Mouse (Mus musculus) testis, adult 2 months (tissue): Measurements from ENCODE around the gene Grm8. TPM values are rescaled to one million over a fixed set of nuclear protein-coding genes. Genes with fewer than 3 reads are reported as not detected.

ENCODE experiments used
- H3K27ac ChIP-seq: fragments of 200-500 bp; 2 replicates; pipeline ENCODE4 v1.5.1; 2012; ENCODE audit warnings: low read depth, low read length; ENCODE audit not compliant: control insufficient read depth, insufficient read depth
- H3K27me3 ChIP-seq: fragments of 200-500 bp; 2 replicates; pipeline ENCODE4 v1.6.1; 2012; ENCODE audit warnings: mild to moderate bottlenecking, low read length, moderate library complexity; ENCODE audit not compliant: control insufficient read depth, insufficient read depth
- H3K36me3 ChIP-seq: fragments of 200-500 bp; 2 replicates; pipeline ENCODE4 v1.6.1; 2012; ENCODE audit warnings: mild to moderate bottlenecking, low read length; ENCODE audit not compliant: control insufficient read depth, insufficient read depth
- H3K4me1 ChIP-seq: fragments of 200-500 bp; 2 replicates; pipeline ENCODE4 v1.6.1; 2012; ENCODE audit warnings: low read length; ENCODE audit not compliant: control insufficient read depth, insufficient read depth
- H3K4me3 ChIP-seq: fragments of 200-500 bp; 2 replicates; pipeline ENCODE4 v1.5.1; 2012; ENCODE audit warnings: low read depth, mild to moderate bottlenecking, low read length, moderate library complexity, mixed read lengths; ENCODE audit not compliant: control insufficient read depth
- CTCF ChIP-seq: fragments of 200-500 bp; IDR thresholded peaks from 2 replicates; pipeline ENCODE4 v1.5.1; 2012; ENCODE audit warnings: low read depth, mild to moderate bottlenecking, inconsistent platforms, low read length, moderate library complexity; ENCODE audit not compliant: control insufficient read depth, insufficient read depth, insufficient replicate concordance
- POLR2A ChIP-seq: fragments of 200-500 bp; IDR thresholded peaks from 2 replicates; pipeline ENCODE4 v1.6.1; 2012; ENCODE audit warnings: low read depth, mild to moderate bottlenecking, inconsistent platforms, low read length, moderate library complexity; ENCODE audit not compliant: control insufficient read depth
- polyA plus RNA-seq: library from polyadenylated mRNA; depleted of rRNA; stranded (reverse); fragments of >200 nt; gene quantifications from 2 replicates; pipeline ENCODE4 v1.2.3, GENCODE M21; 2012

Gene Grm8
- polyA plus RNA-seq, 1 experiment, result 0.17 TPM

DNA sequence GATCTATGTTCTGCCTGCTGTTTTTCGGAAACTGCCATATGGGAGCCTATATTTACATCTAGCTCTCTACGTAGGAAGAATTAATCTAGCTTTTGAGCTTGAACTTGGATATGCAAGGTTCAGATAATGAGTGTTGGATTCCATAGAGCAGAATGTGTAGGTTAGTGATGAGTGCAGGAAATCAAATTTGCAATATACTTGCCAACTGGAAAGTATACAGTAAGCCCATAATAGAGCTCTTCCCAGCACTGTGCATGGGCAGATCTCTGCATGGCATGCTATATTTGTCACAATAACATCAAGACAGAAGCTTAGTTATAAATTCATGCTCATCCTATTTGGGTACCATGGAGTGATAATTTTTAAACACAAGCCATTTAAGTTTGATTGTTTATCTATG lies 763.9 kb downstream of the Grm8 start:
- Histone ChIP-seq H3K4me3 (no peak overlapping the region), H3K36me3 (no peaks in the 10 kb centered on the region), H3K27me3 (no peaks in the 10 kb centered on the region), H3K4me1 (no peaks in the 10 kb centered on the region), H3K27ac (no peak overlapping the region)
- no peak for TF ChIP-seq POLR2A
- no peak for TF ChIP-seq CTCF

DNA sequence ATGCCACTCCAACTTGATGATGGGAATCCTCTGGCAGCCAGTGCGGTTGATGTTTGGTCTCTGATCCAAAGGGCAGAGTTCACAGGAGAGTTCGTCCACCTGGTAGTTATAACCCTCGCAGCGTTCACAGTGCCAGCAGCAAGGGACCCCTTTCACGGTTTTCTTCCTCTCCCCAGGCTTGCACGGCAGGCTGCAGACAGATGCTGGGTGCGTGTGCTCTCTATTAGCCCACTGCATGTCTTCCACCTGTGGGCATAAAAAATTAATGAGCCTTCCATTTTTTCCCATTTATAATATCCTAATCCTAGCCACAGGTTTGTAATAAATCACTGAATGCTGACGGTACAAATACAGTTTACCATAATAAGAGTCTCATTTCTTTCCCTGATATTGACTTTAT lies 771.2 kb downstream of the Grm8 start:
- TF ChIP-seq CTCF, result no peak
- no peak for TF ChIP-seq POLR2A

DNA sequence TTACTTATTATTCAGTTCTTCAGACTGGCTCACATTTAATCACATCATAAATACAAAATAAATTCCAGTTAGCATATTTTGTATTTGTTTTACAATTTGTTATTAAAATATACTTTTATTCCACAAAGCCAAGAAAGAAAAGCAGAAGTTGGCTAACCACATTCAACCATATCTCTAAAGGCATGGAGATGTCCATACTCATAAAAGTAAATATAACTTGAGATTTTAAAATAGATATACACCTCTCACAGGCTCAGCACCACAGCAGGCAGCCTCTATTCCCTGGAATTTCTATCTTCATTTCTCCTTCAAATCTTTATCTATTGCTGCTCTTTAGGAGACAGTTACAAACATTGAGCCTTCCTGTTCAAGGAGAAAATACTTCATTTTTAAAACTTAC lies 774.5 kb downstream of the Grm8 start:
- no peak overlapping the region for H3K27ac ChIP-seq
- H3K27me3 ChIP-seq, result no peaks in the 10 kb centered on the region
- H3K4me1 ChIP-seq, result peaks cover 3% of the 10 kb centered on the region; the same call in 1 of the 2 replicates
- H3K4me3 ChIP-seq, result no peak overlapping the region
- TF ChIP-seq CTCF (no peak), POLR2A (no peak)
- H3K36me3 ChIP-seq, result no peaks in the 10 kb centered on the region

More for the DNA sequence above, 771.2 kb downstream of the Grm8 start:
- H3K4me3 ChIP-seq, result no peak overlapping the region; the same call in 1 of the 2 replicates
- H3K4me1 ChIP-seq, result peaks cover 3% of the 10 kb centered on the region; the same call in 1 of the 2 replicates
- H3K36me3 ChIP-seq, result no peaks in the 10 kb centered on the region
- H3K27me3 ChIP-seq, result no peaks in the 10 kb centered on the region
- no peak overlapping the region for H3K27ac ChIP-seq

DNA sequence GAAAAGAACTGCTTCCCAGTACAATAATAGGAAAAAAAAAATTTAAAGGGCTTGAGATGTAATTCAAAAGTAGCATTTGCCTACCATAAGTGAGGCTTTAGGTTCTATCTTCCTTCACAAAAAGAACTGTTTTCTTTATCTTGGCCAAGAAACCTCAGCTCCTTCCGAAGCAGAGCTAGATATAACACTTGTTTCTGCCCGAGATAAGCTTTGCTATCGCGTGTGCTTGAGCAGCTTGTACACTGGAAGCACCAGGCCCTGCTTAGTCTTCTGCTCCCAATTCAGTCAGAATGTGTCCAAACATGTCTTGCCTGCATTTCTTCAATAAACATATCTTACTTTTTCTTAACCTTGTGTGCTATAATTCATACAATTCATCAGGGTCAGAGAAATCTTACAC lies 783.8 kb downstream of the Grm8 start:
- Histone ChIP-seq H3K27me3 (no peaks in the 10 kb centered on the region), H3K4me3 (no peak overlapping the region), H3K36me3 (no peaks in the 10 kb centered on the region), H3K27ac (no peak overlapping the region), H3K4me1 (no peaks in the 10 kb centered on the region)
- TF ChIP-seq POLR2A (no peak), CTCF (no peak)

DNA sequence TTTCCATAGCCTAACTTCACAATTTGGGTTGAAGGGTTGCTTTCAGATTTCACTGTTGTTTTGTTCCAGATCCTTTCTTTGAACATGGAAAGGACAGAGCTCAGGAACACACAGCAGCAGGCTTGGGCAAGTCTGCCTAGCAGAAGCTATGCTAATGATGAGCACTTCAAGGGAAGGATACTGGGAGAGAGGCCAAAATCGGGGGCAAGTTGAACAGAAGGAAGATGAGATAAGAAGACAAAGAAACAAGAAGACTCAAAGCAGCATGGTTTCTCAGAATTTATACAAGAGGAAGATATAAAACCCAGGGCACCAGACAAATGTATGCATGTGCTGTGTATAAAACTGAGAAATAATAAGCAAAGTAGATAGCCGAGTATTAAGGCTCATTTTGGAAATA lies 786.7 kb downstream of the Grm8 start:
- H3K4me1 ChIP-seq, result no peaks in the 10 kb centered on the region
- H3K27ac ChIP-seq, result no peak overlapping the region
- H3K4me3 ChIP-seq, result no peak overlapping the region
- no peaks in the 10 kb centered on the region for H3K36me3 ChIP-seq
- no peaks in the 10 kb centered on the region for H3K27me3 ChIP-seq
- no peak for TF ChIP-seq CTCF

DNA sequence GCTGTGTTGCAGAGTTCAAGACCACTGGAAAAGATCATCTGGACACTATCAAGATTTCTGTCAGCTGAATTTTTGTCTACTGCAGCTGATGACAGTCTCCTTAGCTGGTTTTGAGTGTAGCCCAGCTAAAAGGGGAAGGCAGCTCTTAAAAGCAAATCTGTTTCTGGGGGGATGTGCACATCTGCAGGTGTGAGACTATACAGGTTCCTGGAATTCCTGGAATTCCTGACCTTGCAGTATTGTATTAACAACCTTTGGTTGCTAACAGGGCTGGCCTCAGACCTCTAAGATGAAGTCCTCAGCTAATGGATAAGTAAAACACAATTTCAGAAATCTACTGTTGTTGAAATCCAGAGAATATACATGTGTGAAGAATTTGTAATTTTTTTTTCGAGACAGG lies 788.7 kb downstream of the Grm8 start:
- Histone ChIP-seq H3K4me3 (no peak overlapping the region), H3K4me1 (no peaks in the 10 kb centered on the region), H3K27me3 (no peaks in the 10 kb centered on the region), H3K27ac (no peak overlapping the region), H3K36me3 (no peaks in the 10 kb centered on the region)
- TF ChIP-seq POLR2A (no peak), CTCF (no peak)

DNA sequence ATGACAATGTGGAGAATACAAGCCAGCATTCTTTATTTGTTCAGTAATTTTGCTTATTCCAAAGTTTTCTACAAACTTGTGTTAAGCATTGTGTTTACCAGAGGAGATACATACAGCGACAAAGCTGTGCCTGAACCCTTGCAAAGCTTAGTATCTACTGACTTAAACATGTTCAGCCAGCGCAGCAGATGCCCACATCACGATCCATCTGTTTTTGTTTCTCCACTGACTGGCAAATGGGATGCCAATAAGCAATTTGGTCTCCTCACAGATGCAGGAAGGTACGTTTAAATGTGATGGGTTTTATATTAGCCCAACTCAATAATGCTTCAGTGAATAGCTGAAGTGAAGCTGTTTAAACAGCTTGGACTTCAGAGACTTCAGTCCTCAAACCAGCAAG lies 794.8 kb downstream of the Grm8 start:
- Histone ChIP-seq H3K27ac (no peak overlapping the region), H3K36me3 (no peaks in the 10 kb centered on the region), H3K4me3 (no peak overlapping the region), H3K4me1 (no peaks in the 10 kb centered on the region), H3K27me3 (no peaks in the 10 kb centered on the region)
- TF ChIP-seq POLR2A, result no peak
- no peak for TF ChIP-seq CTCF

DNA sequence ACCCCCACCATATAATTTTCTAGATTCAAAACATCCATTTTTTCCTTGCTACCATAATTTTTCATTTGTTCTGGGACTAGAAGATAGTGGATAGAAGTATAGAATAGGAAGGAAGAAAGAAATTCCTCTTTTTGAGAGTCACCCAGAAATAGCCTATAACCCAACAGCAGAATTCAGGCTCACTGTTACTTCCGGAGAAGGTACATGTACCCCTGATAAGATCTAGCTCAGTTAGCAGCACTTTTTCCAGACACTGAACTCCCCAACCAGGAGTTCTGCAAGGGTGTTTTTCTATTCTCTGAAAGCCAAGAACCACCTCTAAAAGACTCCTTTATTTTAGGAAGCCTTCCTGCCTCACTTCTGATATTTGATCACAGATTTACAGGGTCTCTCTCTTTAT lies 816.4 kb downstream of the Grm8 start:
- Histone ChIP-seq H3K27ac (no peak overlapping the region), H3K36me3 (no peaks in the 10 kb centered on the region), H3K27me3 (no peaks in the 10 kb centered on the region), H3K4me3 (no peak overlapping the region), H3K4me1 (no peaks in the 10 kb centered on the region)
- TF ChIP-seq POLR2A (no peak), CTCF (no peak)
